Mouse (Mus musculus): ENCODE data around the gene Spata2.

The Spata2 gene

DNA sequence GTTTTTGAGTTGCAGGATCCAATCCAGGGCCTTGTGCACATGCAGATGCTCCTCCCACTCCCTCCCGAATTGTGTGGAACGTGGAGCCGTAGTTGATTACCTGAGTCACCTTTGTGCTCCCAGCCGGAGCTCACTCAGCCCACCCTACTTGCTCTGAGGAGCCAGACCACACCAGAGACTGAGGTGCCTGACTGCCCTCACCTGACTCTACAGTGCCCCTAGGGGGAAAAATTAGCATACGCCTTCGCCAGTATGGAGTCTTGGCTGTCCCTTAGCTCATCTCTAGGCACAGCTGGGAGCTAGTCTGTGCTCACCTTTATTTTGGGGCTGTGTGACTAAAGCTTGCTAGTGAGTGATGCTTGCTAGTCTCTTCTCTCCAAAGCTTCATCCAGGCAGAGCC, 24.2 kb downstream of the Spata2 start:
- no peaks in the 10 kb centered on the region for H3K27me3 ChIP-seq (ENCODE audit: insufficient read depth, low read length)
- peaks cover 52% of the 10 kb centered on the region for H3K4me1 ChIP-seq (replicated peaks; ENCODE audit: low read depth, low read length)
- peak; percentile 37 for TF ChIP-seq CTCF (conservative IDR thresholded peaks at IDR 0.05; ENCODE audit: low read length)
- TF ChIP-seq POU5F1 (IDR thresholded peaks at IDR 0.05; ENCODE audit: borderline replicate concordance, low read length), result no peak
- TF ChIP-seq NANOG (IDR thresholded peaks at IDR 0.05; ENCODE audit: borderline replicate concordance, low read length), result no peak
- H3K36me3 ChIP-seq (ENCODE audit: insufficient read depth, low read length), result peaks cover 98% of the 10 kb centered on the region
- H3K9me3 ChIP-seq (ENCODE audit: low read length), result no peaks in the 10 kb centered on the region
- no peak overlapping the region for H3K4me3 ChIP-seq (replicated peaks; ENCODE audit: low read length)

DNA sequence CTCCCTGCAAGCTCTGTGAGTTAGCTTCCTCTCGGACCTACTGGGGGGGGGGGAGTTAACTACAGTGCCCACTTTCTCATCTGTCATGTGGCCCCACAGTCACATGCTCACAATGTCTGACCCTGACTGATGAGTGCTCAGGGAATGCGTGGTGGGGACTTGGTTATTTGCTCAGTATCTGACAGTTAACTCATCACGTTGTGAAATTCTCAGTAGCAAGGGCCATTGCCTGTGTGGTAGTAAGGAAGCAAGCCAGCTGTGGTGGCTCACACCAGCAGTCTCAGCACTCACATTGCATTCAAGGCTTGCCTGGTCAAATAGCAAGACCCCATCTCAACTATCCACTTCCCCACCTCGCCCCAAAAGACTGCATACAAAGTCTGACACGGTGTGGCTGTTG, 25.5 kb downstream of the Spata2 start:
- no peaks in the 10 kb centered on the region for H3K27me3 ChIP-seq (ENCODE audit: insufficient read depth, low read length)
- no peak overlapping the region for H3K4me3 ChIP-seq (replicated peaks; ENCODE audit: low read length)
- H3K4me1 ChIP-seq (replicated peaks; ENCODE audit: low read depth, low read length), result peaks cover 52% of the 10 kb centered on the region
- H3K36me3 ChIP-seq (ENCODE audit: insufficient read depth, low read length), result peaks cover 98% of the 10 kb centered on the region
- no peak for TF ChIP-seq CTCF (conservative IDR thresholded peaks at IDR 0.05; ENCODE audit: low read length)
- no peak for TF ChIP-seq POU5F1 (IDR thresholded peaks at IDR 0.05; ENCODE audit: borderline replicate concordance, low read length)
- no peak for TF ChIP-seq NANOG (IDR thresholded peaks at IDR 0.05; ENCODE audit: borderline replicate concordance, low read length)
- H3K9me3 ChIP-seq (ENCODE audit: low read length), result no peaks in the 10 kb centered on the region

DNA sequence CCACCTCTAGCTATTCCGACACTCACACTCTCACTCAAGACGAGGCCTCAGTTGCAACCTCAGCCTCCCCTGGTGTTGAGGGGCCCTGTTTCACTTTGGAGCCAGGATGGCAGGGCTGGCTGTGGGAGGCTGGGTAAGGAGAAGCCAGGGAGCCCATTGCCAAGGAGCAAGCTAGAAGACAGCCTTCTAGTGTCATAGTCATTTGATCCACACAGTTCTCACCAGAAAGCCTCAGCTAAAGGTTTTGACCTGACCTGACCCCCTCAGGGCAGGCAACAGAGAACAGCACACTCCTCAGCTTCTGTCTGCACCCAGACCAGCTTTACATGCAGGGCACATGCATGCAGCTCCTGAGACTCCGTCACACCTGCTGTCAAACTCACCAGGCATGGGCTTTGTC, 26.7 kb downstream of the Spata2 start:
- Histone ChIP-seq H3K27me3 (ENCODE audit: insufficient read depth, low read length) (no peaks in the 10 kb centered on the region), H3K36me3 (ENCODE audit: insufficient read depth, low read length) (peaks cover 99% of the 10 kb centered on the region), H3K4me3 (replicated peaks; ENCODE audit: low read length) (no peak overlapping the region), H3K9me3 (ENCODE audit: low read length) (no peaks in the 10 kb centered on the region), H3K4me1 (replicated peaks; ENCODE audit: low read depth, low read length) (peaks cover 52% of the 10 kb centered on the region)
- no peak for TF ChIP-seq CTCF (conservative IDR thresholded peaks at IDR 0.05; ENCODE audit: low read length)
- TF ChIP-seq POU5F1 (IDR thresholded peaks at IDR 0.05; ENCODE audit: borderline replicate concordance, low read length), result no peak
- TF ChIP-seq NANOG (IDR thresholded peaks at IDR 0.05; ENCODE audit: borderline replicate concordance, low read length), result no peak

DNA sequence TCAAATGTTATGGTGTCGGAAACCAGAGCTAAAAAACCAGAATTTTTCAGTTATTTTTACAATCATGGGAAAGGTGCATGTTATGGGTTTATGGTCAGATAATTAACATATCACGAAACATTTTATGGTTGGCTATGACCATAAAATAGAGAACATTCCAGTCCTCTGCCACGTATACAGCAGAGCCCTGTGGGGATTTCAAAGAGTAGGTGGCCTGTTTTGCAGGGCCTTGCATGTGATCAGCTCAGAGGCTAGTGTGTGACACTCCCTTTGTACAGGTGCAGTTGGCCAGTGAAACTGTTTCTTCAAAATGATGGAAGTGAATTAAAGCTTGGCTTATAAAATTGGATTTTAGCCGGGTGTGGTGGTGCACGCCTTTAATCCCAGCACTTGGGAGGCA, 28.9 kb downstream of the Spata2 start:
- Histone ChIP-seq H3K9me3 (ENCODE audit: low read length) (no peaks in the 10 kb centered on the region), H3K4me3 (replicated peaks; ENCODE audit: low read length) (no peak overlapping the region), H3K36me3 (ENCODE audit: insufficient read depth, low read length) (peaks cover 98% of the 10 kb centered on the region), H3K4me1 (replicated peaks; ENCODE audit: low read depth, low read length) (peaks cover 59% of the 10 kb centered on the region), H3K27me3 (ENCODE audit: insufficient read depth, low read length) (no peaks in the 10 kb centered on the region)
- TF ChIP-seq CTCF (conservative IDR thresholded peaks at IDR 0.05; ENCODE audit: low read length), result no peak

DNA sequence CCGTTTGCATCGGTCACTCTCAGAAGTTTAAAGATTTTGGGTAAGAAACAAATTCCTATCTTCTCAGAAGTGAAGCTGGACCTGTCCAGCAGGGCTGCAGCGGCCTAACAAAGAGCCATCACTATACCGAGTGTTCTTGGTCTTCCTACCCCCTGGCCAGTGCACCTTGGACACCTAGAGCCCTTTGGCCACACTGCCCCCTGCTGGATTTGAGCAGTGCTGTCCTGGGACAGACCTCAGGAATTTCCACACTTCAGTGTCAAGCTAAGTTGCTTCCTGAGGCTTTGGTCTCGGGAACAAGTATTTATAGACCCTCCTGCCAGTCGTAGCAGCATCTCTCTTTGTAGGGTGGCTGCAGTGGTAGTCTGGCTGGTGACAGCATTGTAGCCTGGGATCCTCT, 29.7 kb downstream of the Spata2 start:
- TF ChIP-seq POU5F1 (IDR thresholded peaks at IDR 0.05; ENCODE audit: borderline replicate concordance, low read length), result no peak
- peak; percentile 64 for TF ChIP-seq CTCF (conservative IDR thresholded peaks at IDR 0.05; ENCODE audit: low read length)
- TF ChIP-seq NANOG (IDR thresholded peaks at IDR 0.05; ENCODE audit: borderline replicate concordance, low read length), result no peak
- no peak overlapping the region for H3K4me3 ChIP-seq (replicated peaks; ENCODE audit: low read length)
- H3K9me3 ChIP-seq (ENCODE audit: low read length), result no peaks in the 10 kb centered on the region
- peaks cover 57% of the 10 kb centered on the region for H3K4me1 ChIP-seq (replicated peaks; ENCODE audit: low read depth, low read length)
- H3K36me3 ChIP-seq (ENCODE audit: insufficient read depth, low read length), result peaks cover 99% of the 10 kb centered on the region
- H3K27me3 ChIP-seq (ENCODE audit: insufficient read depth, low read length), result no peaks in the 10 kb centered on the region

DNA sequence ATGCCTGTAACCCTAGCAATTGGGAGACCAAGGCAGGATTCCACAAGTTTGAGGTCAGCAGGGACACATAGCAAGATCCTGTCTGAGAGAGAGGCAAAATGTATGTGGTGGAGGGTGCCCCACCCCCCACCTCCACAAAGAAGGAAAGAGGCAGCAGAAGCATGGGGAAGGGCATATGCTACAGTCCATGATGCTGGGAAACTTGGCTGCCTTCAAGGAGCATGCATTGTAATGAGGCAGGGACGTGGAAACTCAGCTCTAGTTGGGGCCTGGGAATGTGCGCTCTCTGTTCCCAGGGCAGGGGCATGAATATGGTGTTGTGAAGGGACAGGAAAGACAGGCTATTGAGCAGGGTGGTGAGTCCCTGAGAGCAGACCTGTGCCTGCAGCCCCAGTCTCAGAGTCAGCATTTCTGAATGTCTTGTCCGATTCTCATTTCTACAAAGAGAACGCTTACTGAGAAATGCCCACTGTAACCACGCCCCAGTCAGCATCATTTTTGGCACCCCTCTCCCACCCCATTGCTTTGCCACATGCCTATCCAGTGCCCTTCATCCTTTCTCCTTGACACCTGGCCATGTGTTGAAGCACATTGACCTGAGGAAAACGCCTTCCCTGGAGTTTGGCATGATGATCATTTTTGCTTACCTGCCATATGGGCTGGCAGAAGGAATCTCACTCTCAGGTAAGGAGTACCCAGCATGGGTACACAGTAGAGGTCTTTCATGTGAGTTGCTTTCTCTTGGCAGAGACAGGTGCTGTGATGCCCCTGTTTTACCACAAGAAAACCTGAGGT, 33.4 kb downstream of the Spata2 start:
- Histone ChIP-seq H3K27me3 (ENCODE audit: insufficient read depth, low read length) (no peaks in the 10 kb centered on the region), H3K4me1 (replicated peaks; ENCODE audit: low read depth, low read length) (peaks cover 37% of the 10 kb centered on the region), H3K9me3 (ENCODE audit: low read length) (no peaks in the 10 kb centered on the region), H3K36me3 (ENCODE audit: insufficient read depth, low read length) (peaks cover 99% of the 10 kb centered on the region), H3K4me3 (replicated peaks; ENCODE audit: low read length) (no peak overlapping the region)
- TF ChIP-seq POU5F1 (IDR thresholded peaks at IDR 0.05; ENCODE audit: borderline replicate concordance, low read length) (no peak), CTCF (conservative IDR thresholded peaks at IDR 0.05; ENCODE audit: low read length) (no peak), NANOG (IDR thresholded peaks at IDR 0.05; ENCODE audit: borderline replicate concordance, low read length) (no peak)

DNA sequence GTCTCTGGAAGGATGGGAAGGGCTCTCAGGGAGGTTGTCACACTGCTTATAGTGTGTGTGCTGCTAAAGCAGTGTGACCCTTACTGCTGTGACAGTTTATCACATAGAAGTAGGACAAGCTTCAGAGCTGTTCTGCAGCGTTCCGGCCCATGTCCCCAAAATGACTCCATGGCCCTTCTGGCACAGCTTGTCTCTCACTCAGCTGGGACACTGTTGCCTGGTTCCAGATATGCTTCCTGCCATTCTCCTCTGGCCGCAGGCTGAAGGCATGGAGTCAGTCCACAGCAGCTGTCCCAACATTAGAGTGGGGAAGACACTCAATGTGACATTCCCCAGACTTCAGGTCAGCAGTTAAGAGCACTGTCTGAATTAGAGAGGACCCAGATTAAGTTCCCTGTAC, 34.1 kb downstream of the Spata2 start:
- Histone ChIP-seq H3K36me3 (ENCODE audit: insufficient read depth, low read length) (peaks cover 99% of the 10 kb centered on the region), H3K27me3 (ENCODE audit: insufficient read depth, low read length) (no peaks in the 10 kb centered on the region), H3K4me1 (replicated peaks; ENCODE audit: low read depth, low read length) (peaks cover 37% of the 10 kb centered on the region), H3K9me3 (ENCODE audit: low read length) (no peaks in the 10 kb centered on the region), H3K4me3 (replicated peaks; ENCODE audit: low read length) (no peak overlapping the region)
- TF ChIP-seq POU5F1 (IDR thresholded peaks at IDR 0.05; ENCODE audit: borderline replicate concordance, low read length) (no peak), NANOG (IDR thresholded peaks at IDR 0.05; ENCODE audit: borderline replicate concordance, low read length) (no peak)

DNA sequence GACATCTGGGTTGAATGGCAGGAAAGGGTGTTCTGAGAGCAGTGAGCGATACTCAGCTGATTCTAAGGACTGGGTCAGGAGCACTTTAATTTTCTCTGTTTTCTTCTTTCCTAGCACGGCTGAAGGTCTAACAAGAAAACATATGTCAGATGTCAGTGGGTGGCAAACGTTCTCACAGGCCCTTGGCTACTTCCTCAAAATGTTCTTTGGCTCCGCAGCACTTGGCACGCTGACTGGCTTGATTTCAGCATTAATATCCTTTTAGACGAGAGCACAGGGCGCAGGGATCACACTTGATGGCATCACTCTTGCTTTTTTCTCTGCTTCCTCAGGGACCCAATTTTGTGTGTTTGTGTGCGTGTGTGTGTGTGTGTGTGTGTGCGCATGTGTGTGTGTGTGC, 35.5 kb downstream of the Spata2 start:
- Histone ChIP-seq H3K9me3 (ENCODE audit: low read length) (no peaks in the 10 kb centered on the region), H3K36me3 (ENCODE audit: insufficient read depth, low read length) (peaks cover 99% of the 10 kb centered on the region), H3K27me3 (ENCODE audit: insufficient read depth, low read length) (no peaks in the 10 kb centered on the region), H3K4me1 (replicated peaks; ENCODE audit: low read depth, low read length) (peaks cover 37% of the 10 kb centered on the region), H3K4me3 (replicated peaks; ENCODE audit: low read length) (no peak overlapping the region)
- TF ChIP-seq CTCF (conservative IDR thresholded peaks at IDR 0.05; ENCODE audit: low read length), result no peak
- TF ChIP-seq POU5F1 (IDR thresholded peaks at IDR 0.05; ENCODE audit: borderline replicate concordance, low read length), result no peak
- no peak for TF ChIP-seq NANOG (IDR thresholded peaks at IDR 0.05; ENCODE audit: borderline replicate concordance, low read length)

Data from E14TG2a.4 (cell line).